In genomic region chr10:11661660-11662250, GRCm38 (mm10) we compare ENCODE assay signal across 13 mouse cellular contexts.
DNase-seq lines count a peak whose midpoint lies in the region; ATAC-seq and TF ChIP-seq lines count a peak whose summit lies in the region.
"Had no signal": no experiment of that assay in that cellular context is flagged by ENCODE, and none has a peak within 500 bp of the region (broad histone marks: within the 10 kb centered on the region; RNA-seq: fewer than 3 reads in every experiment).

No protein-coding gene starts in this region.

- TF ChIP-seq CTCF in lung, adult 2 months (IDR thresholded peaks at IDR 0.05; ENCODE audit: insufficient read depth, low read length): no peak

- WGBS in forebrain, embryonic 13.5 days: 72% methylated on average over 5 of the region's 5 CpGs
- WGBS in forebrain, embryonic 10.5 days: 86% methylated on average over 5 of the region's 5 CpGs
- 29% methylated on average over 5 of the region's 5 CpGs for WGBS in lung, adult 2 months

- DNase-seq in forebrain, embryonic 10.5 days (ENCODE audit: extremely low spot score, low spot score): no peak
- DNase-seq in left cerebral cortex, adult 18-20 months (ENCODE audit: low spot score in 2 of 2): peak; percentile 46 to 49
- DNase-seq in left cerebral cortex, adult 11 months (ENCODE audit: low spot score): no peak
- peak; percentile 21 for DNase-seq in layer of hippocampus, adult 9-11 months
- peak; percentile 22 to 34 for DNase-seq in right cerebral cortex, postnatal 36 days (ENCODE audit: low spot score in 2 of 2)
- no peak for DNase-seq in lung, adult 2 months
- DNase-seq in embryo, embryonic 10 days (ENCODE audit: low spot score): no peak
- DNase-seq: gastrocnemius, postnatal 14 days; liver, postnatal 0 days had no signal

- H3K4me2 ChIP-seq in forebrain, embryonic 13.5 days: no peak overlapping the region
- H3K4me2 ChIP-seq: heart, embryonic 13.5 days had no signal

- no peak for TF ChIP-seq POLR2A in lung, adult 2 months (IDR thresholded peaks at IDR 0.05; ENCODE audit: borderline replicate concordance, extremely low read depth, low read depth, low read length)

- H3K4me1 ChIP-seq in forebrain, embryonic 13.5 days: no peaks in the 10 kb centered on the region
- no peaks in the 10 kb centered on the region for H3K4me1 ChIP-seq in forebrain, embryonic 10.5 days
- H3K4me1 ChIP-seq in lung, adult 2 months (ENCODE audit: control insufficient read depth, insufficient read depth, low read length): no peaks in the 10 kb centered on the region
- H3K4me1 ChIP-seq: heart, embryonic 13.5 days had no signal

- no peaks in the 10 kb centered on the region for H3K36me3 ChIP-seq in forebrain, embryonic 13.5 days (ENCODE audit: poor library complexity, severe bottlenecking)
- H3K36me3 ChIP-seq in forebrain, embryonic 10.5 days (replicated peaks): no peaks in the 10 kb centered on the region
- H3K36me3 ChIP-seq: heart, embryonic 13.5 days had no signal

- H3K9ac ChIP-seq in forebrain, embryonic 13.5 days: no peak overlapping the region
- H3K9ac ChIP-seq: heart, embryonic 13.5 days; liver, postnatal 0 days had no signal

- H3K27ac ChIP-seq in forebrain, embryonic 13.5 days: no peak overlapping the region
- no peak overlapping the region for H3K27ac ChIP-seq in forebrain, embryonic 10.5 days
- H3K27ac ChIP-seq: heart, embryonic 13.5 days; kidney, postnatal 0 days had no signal

- H3K4me3 ChIP-seq in forebrain, embryonic 13.5 days: no peak overlapping the region
- no peak overlapping the region for H3K4me3 ChIP-seq in forebrain, embryonic 10.5 days
- H3K4me3 ChIP-seq in lung, adult 2 months (replicated peaks; ENCODE audit: extremely low read depth, low read depth, low read length): no peak overlapping the region
- H3K4me3 ChIP-seq: erythroblast, embryonic 14.5 days; heart, embryonic 13.5 days had no signal

- ATAC-seq in forebrain, embryonic 13.5 days: 0 out of 2 replicates have a peak, but pooled peaks have one; percentile 33
- ATAC-seq: liver, postnatal 0 days had no signal

- no peaks in the 10 kb centered on the region for H3K27me3 ChIP-seq in forebrain, embryonic 13.5 days
- H3K27me3 ChIP-seq in forebrain, embryonic 10.5 days (ENCODE audit: poor library complexity, severe bottlenecking): no peaks in the 10 kb centered on the region
- H3K27me3 ChIP-seq: heart, embryonic 13.5 days had no signal

- no peaks in the 10 kb centered on the region for H3K9me3 ChIP-seq in forebrain, embryonic 13.5 days (replicated peaks)
- no peaks in the 10 kb centered on the region for H3K9me3 ChIP-seq in forebrain, embryonic 10.5 days
- H3K9me3 ChIP-seq: heart, embryonic 13.5 days had no signal

Comparison
In these comparisons a context has a peak if more than half of its experiments do, and no peak if none do; other contexts are left out.
1. DNase-seq: peak in left cerebral cortex, adult 18-20 months (2 of 2), layer of hippocampus, adult 9-11 months (single experiment) and right cerebral cortex, postnatal 36 days (2 of 2); none in forebrain, embryonic 10.5 days (single experiment), left cerebral cortex, adult 11 months (single experiment), lung, adult 2 months (single experiment) and embryo, embryonic 10 days (single experiment).